Mouse (Mus musculus) central nervous system, embryonic 18 days (tissue): Measurements from ENCODE around the gene Gm364. TPM values are rescaled to one million over a fixed set of nuclear protein-coding genes. Genes with fewer than 3 reads are reported as not detected.

Experiments
- polyA plus RNA-seq: library from polyadenylated mRNA; depleted of rRNA; stranded (reverse); fragments of >200 nt; gene quantifications from 2 replicates; pipeline ENCODE4 v1.2.3, GENCODE M21; 2012; rRNA removed

Gene Gm364
- 0.04 TPM in 1 of 2 replicates, not detected in the other for polyA plus RNA-seq

GRCm38 (mm10) chrX:57408769-57409168, at the start of gene Gm364:
Gene Gm364, plus strand, starts transcription at chrX:57409154.

GRCm38 (mm10) chrX:57392367-57393246, 16.3 kb upstream of the Gm364 start, which contains the start of gene Rbmx:
Gene Rbmx, minus strand, starts transcription at chrX:57393036.

GRCm38 (mm10) chrX:57503634-57504033, 94.7 kb downstream of the Gm364 start, which contains the start of gene Gpr101:
Gene Gpr101, minus strand, starts transcription at chrX:57503757.

Other genes starting within 250 kb of the Gm364 start
- gene Cd40lg, start 197.0 kb upstream of the Gm364 start, polyA plus RNA-seq, result not detected in 2 replicates
- 9.8 and 11.3 TPM in 2 replicates for gene Arhgef6, start 70.4 kb upstream of the Gm364 start, polyA plus RNA-seq
- 196 and 207 TPM in 2 replicates for gene Rbmx, start 16.1 kb upstream of the Gm364 start, polyA plus RNA-seq
- gene Gpr101, start 94.6 kb downstream of the Gm364 start, polyA plus RNA-seq, result 0.67 and 0.70 TPM in 2 replicates